Mouse (Mus musculus): ENCODE data around the gene Tchp.

GRCm38 (mm10) chr5:114709357-114709756 is 1.8 kb downstream of the Tchp start:
- no peak for TF ChIP-seq CTCF (IDR thresholded peaks at IDR 0.05; ENCODE audit: insufficient read depth, low read depth, low read length)
- TF ChIP-seq POLR2A (IDR thresholded peaks at IDR 0.05; ENCODE audit: insufficient read depth, low read depth, low read length) = no peak
